Mouse (Mus musculus): ENCODE data around the gene A930017K11Rik. TPM values are rescaled to one million over a fixed set of nuclear protein-coding genes. Genes with fewer than 3 reads are reported as not detected.

Gene A930017K11Rik
- polyA plus RNA-seq (2014; fragmentation: Illumina TruSeq; extraction: RNeasy Lipid Tissue Mini Kit (QIAGEN cat#74804); ENCODE audit: low read depth, low replicate concordance), result not detected

DNA sequence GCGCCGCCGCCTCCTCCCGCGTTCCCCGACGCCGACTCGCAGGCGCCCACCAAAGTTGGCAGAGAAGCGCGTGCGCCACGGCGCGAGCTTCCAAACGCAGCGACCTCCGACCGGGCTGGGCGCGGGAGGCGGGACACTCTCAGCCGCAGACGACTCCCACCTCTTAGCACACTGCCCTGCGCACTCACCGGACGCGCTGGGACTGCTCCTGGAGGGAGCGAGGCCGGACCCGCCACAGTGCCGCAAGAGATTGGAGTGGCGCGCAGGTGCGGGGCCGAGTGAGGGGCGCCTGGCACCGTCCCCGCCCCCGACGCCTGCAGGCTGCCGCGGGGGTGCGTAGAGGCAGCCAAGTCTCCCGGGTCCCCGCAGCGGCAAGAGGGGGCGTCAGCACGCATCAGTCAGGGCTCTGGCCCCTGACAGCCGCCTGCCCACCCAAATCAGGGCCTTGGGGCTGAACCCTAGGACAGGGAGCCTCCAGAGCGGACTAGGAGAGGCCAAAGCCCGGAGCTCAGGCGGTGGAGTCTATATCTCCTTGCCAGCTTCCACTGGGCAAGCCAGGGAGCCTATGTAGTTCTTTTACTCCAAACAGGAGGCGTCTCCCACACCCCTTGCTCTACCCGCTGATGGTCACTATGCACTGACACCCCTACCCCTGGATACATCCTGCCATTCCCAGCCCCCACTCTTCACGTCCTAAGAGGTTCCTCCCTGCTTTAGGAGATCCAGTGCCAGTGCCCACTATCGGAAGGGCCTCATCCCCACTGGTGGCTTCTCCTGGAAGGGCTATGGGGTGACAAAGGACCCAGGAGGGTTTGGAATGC lies at the start of gene A930017K11Rik:
Gene A930017K11Rik (minus strand): TSS at position 763 of the 821 bp plus-strand sequence.

GRCm38 (mm10) chr17:25985306-25986294 lies 33.2 kb upstream of the A930017K11Rik start, which contains the start of gene Capn15:
Capn15 (minus strand) TSS chr17:25985796.

GRCm38 (mm10) chr17:25944366-25945163 lies 7.8 kb downstream of the A930017K11Rik start, which contains the start of the genes Pigq and Nhlrc4:
Pigq (minus strand) TSS chr17:25944936.
Nhlrc4 (minus strand) TSS chr17:25944961.

DNA sequence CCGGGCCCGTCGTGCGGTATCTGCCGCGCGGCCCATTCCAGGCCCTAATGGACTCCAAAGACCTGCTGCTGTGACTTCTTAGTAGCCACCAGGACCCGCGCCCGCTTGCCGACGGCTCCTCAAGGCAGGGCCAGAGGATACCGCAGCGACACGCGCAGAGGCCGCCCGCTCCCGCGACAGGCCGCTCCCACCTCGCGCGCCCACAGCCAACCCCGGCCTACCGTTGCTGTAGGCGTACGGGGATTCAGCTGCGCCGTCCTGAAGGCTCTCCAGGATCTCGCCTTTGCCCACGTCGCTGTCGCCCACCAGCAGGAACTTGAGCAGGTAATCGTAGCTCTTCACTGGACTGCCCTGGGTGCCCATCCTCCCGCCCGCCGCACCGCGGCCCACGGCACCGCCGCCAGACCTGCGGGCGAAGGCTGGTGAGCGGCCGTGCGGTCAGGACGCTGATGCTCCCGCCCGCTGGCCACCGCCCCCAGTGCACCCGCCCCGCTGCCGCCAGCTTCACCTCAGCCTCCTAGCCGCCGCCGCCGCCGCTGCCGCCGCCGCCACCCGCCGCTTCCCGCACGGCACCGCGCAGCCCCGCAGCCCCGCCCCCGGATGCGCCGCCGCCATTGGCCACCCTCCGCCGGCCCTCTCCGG lies 33.1 kb downstream of the A930017K11Rik start, which contains the start of gene Rab40c:
Gene Rab40c (minus strand): TSS at position 584 of the 642 bp plus-strand sequence.

Other genes starting within 250 kb of the A930017K11Rik start
- not detected for gene Gng13, start 235.4 kb downstream of the A930017K11Rik start, polyA plus RNA-seq (2014; fragmentation: Illumina TruSeq; extraction: RNeasy Lipid Tissue Mini Kit (QIAGEN cat#74804); ENCODE audit: low read depth, low replicate concordance)
- gene Chtf18, start 225.1 kb downstream of the A930017K11Rik start, polyA plus RNA-seq (2014; fragmentation: Illumina TruSeq; extraction: RNeasy Lipid Tissue Mini Kit (QIAGEN cat#74804); ENCODE audit: low read depth, low replicate concordance), result not detected
- not detected for gene Rpusd1, start 224.9 kb downstream of the A930017K11Rik start, polyA plus RNA-seq (2014; fragmentation: Illumina TruSeq; extraction: RNeasy Lipid Tissue Mini Kit (QIAGEN cat#74804); ENCODE audit: low read depth, low replicate concordance)
- not detected for gene Mslnl, start 216.5 kb downstream of the A930017K11Rik start, polyA plus RNA-seq (2014; fragmentation: Illumina TruSeq; extraction: RNeasy Lipid Tissue Mini Kit (QIAGEN cat#74804); ENCODE audit: low read depth, low replicate concordance)
- gene Msln, start 198.2 kb downstream of the A930017K11Rik start, polyA plus RNA-seq (2014; fragmentation: Illumina TruSeq; extraction: RNeasy Lipid Tissue Mini Kit (QIAGEN cat#74804); ENCODE audit: low read depth, low replicate concordance), result not detected
- gene Narfl, start 178.8 kb downstream of the A930017K11Rik start, polyA plus RNA-seq (2014; fragmentation: Illumina TruSeq; extraction: RNeasy Lipid Tissue Mini Kit (QIAGEN cat#74804); ENCODE audit: low read depth, low replicate concordance), result 3.4 TPM
- 0.64 TPM for gene Haghl, start 166.9 kb downstream of the A930017K11Rik start, polyA plus RNA-seq (2014; fragmentation: Illumina TruSeq; extraction: RNeasy Lipid Tissue Mini Kit (QIAGEN cat#74804); ENCODE audit: low read depth, low replicate concordance)
- not detected for gene Ccdc78, start 166.0 kb downstream of the A930017K11Rik start, polyA plus RNA-seq (2014; fragmentation: Illumina TruSeq; extraction: RNeasy Lipid Tissue Mini Kit (QIAGEN cat#74804); ENCODE audit: low read depth, low replicate concordance)
- 0.52 TPM for gene Fam173a, start 159.7 kb downstream of the A930017K11Rik start, polyA plus RNA-seq (2014; fragmentation: Illumina TruSeq; extraction: RNeasy Lipid Tissue Mini Kit (QIAGEN cat#74804); ENCODE audit: low read depth, low replicate concordance)
- 1.1 TPM for gene AC134908.4, start 156.9 kb downstream of the A930017K11Rik start, polyA plus RNA-seq (2014; fragmentation: Illumina TruSeq; extraction: RNeasy Lipid Tissue Mini Kit (QIAGEN cat#74804); ENCODE audit: low read depth, low replicate concordance)
- gene Metrn, start 155.4 kb downstream of the A930017K11Rik start, polyA plus RNA-seq (2014; fragmentation: Illumina TruSeq; extraction: RNeasy Lipid Tissue Mini Kit (QIAGEN cat#74804); ENCODE audit: low read depth, low replicate concordance), result 0.17 TPM
- gene Fbxl16, start 143.5 kb downstream of the A930017K11Rik start, polyA plus RNA-seq (2014; fragmentation: Illumina TruSeq; extraction: RNeasy Lipid Tissue Mini Kit (QIAGEN cat#74804); ENCODE audit: low read depth, low replicate concordance), result 15.0 TPM
- 0.47 TPM for gene Wdr24, start 128.9 kb downstream of the A930017K11Rik start, polyA plus RNA-seq (2014; fragmentation: Illumina TruSeq; extraction: RNeasy Lipid Tissue Mini Kit (QIAGEN cat#74804); ENCODE audit: low read depth, low replicate concordance)
- gene Jmjd8, start 123.7 kb downstream of the A930017K11Rik start, polyA plus RNA-seq (2014; fragmentation: Illumina TruSeq; extraction: RNeasy Lipid Tissue Mini Kit (QIAGEN cat#74804); ENCODE audit: low read depth, low replicate concordance), result 3.6 TPM
- 8.2 TPM for gene Stub1, start 119.2 kb downstream of the A930017K11Rik start, polyA plus RNA-seq (2014; fragmentation: Illumina TruSeq; extraction: RNeasy Lipid Tissue Mini Kit (QIAGEN cat#74804); ENCODE audit: low read depth, low replicate concordance)
- gene Rhbdl1, start 115.3 kb downstream of the A930017K11Rik start, polyA plus RNA-seq (2014; fragmentation: Illumina TruSeq; extraction: RNeasy Lipid Tissue Mini Kit (QIAGEN cat#74804); ENCODE audit: low read depth, low replicate concordance), result not detected
- gene Gm20683, start 110.8 kb downstream of the A930017K11Rik start, polyA plus RNA-seq (2014; fragmentation: Illumina TruSeq; extraction: RNeasy Lipid Tissue Mini Kit (QIAGEN cat#74804); ENCODE audit: low read depth, low replicate concordance), result not detected
- 19.9 TPM for gene Rhot2, start 107.7 kb downstream of the A930017K11Rik start, polyA plus RNA-seq (2014; fragmentation: Illumina TruSeq; extraction: RNeasy Lipid Tissue Mini Kit (QIAGEN cat#74804); ENCODE audit: low read depth, low replicate concordance)
- 2.5 TPM for gene Wdr90, start 91.1 kb downstream of the A930017K11Rik start, polyA plus RNA-seq (2014; fragmentation: Illumina TruSeq; extraction: RNeasy Lipid Tissue Mini Kit (QIAGEN cat#74804); ENCODE audit: low read depth, low replicate concordance)
- gene Mcrip2, start 83.8 kb downstream of the A930017K11Rik start, polyA plus RNA-seq (2014; fragmentation: Illumina TruSeq; extraction: RNeasy Lipid Tissue Mini Kit (QIAGEN cat#74804); ENCODE audit: low read depth, low replicate concordance), result 5.5 TPM
- gene Mettl26, start 77.5 kb downstream of the A930017K11Rik start, polyA plus RNA-seq (2014; fragmentation: Illumina TruSeq; extraction: RNeasy Lipid Tissue Mini Kit (QIAGEN cat#74804); ENCODE audit: low read depth, low replicate concordance), result 24.4 TPM
- gene Wfikkn1, start 71.7 kb downstream of the A930017K11Rik start, polyA plus RNA-seq (2014; fragmentation: Illumina TruSeq; extraction: RNeasy Lipid Tissue Mini Kit (QIAGEN cat#74804); ENCODE audit: low read depth, low replicate concordance), result not detected
- 2.7 TPM for gene Rab40c, start 32.8 kb downstream of the A930017K11Rik start, polyA plus RNA-seq (2014; fragmentation: Illumina TruSeq; extraction: RNeasy Lipid Tissue Mini Kit (QIAGEN cat#74804); ENCODE audit: low read depth, low replicate concordance)
- gene Pigq, start 7.6 kb downstream of the A930017K11Rik start, polyA plus RNA-seq (2014; fragmentation: Illumina TruSeq; extraction: RNeasy Lipid Tissue Mini Kit (QIAGEN cat#74804); ENCODE audit: low read depth, low replicate concordance), result 41.2 TPM
- not detected for gene Nhlrc4, start 7.6 kb downstream of the A930017K11Rik start, polyA plus RNA-seq (2014; fragmentation: Illumina TruSeq; extraction: RNeasy Lipid Tissue Mini Kit (QIAGEN cat#74804); ENCODE audit: low read depth, low replicate concordance)
- 0.41 TPM for gene Capn15, start 33.2 kb upstream of the A930017K11Rik start, polyA plus RNA-seq (2014; fragmentation: Illumina TruSeq; extraction: RNeasy Lipid Tissue Mini Kit (QIAGEN cat#74804); ENCODE audit: low read depth, low replicate concordance)
- 2.3 TPM for gene Rab11fip3, start 117.0 kb upstream of the A930017K11Rik start, polyA plus RNA-seq (2014; fragmentation: Illumina TruSeq; extraction: RNeasy Lipid Tissue Mini Kit (QIAGEN cat#74804); ENCODE audit: low read depth, low replicate concordance)
- gene Decr2, start 137.8 kb upstream of the A930017K11Rik start, polyA plus RNA-seq (2014; fragmentation: Illumina TruSeq; extraction: RNeasy Lipid Tissue Mini Kit (QIAGEN cat#74804); ENCODE audit: low read depth, low replicate concordance), result 24.1 TPM
- gene Nme4, start 143.0 kb upstream of the A930017K11Rik start, polyA plus RNA-seq (2014; fragmentation: Illumina TruSeq; extraction: RNeasy Lipid Tissue Mini Kit (QIAGEN cat#74804); ENCODE audit: low read depth, low replicate concordance), result not detected
- gene Tmem8, start 160.7 kb upstream of the A930017K11Rik start, polyA plus RNA-seq (2014; fragmentation: Illumina TruSeq; extraction: RNeasy Lipid Tissue Mini Kit (QIAGEN cat#74804); ENCODE audit: low read depth, low replicate concordance), result 0.99 TPM
- gene Mrpl28, start 170.9 kb upstream of the A930017K11Rik start, polyA plus RNA-seq (2014; fragmentation: Illumina TruSeq; extraction: RNeasy Lipid Tissue Mini Kit (QIAGEN cat#74804); ENCODE audit: low read depth, low replicate concordance), result 5.4 TPM
- 26.3 TPM for gene Axin1, start 186.1 kb upstream of the A930017K11Rik start, polyA plus RNA-seq (2014; fragmentation: Illumina TruSeq; extraction: RNeasy Lipid Tissue Mini Kit (QIAGEN cat#74804); ENCODE audit: low read depth, low replicate concordance)
- gene Pdia2, start 246.5 kb upstream of the A930017K11Rik start, polyA plus RNA-seq (2014; fragmentation: Illumina TruSeq; extraction: RNeasy Lipid Tissue Mini Kit (QIAGEN cat#74804); ENCODE audit: low read depth, low replicate concordance), result not detected